Mouse (Mus musculus): Measurements from ENCODE around the gene Ttf1. TPM values are rescaled to one million over a fixed set of nuclear protein-coding genes. Genes with fewer than 3 reads are reported as not detected.

Ttf1 gene
- total RNA-seq, 2 experiments from 2014 or later = 4.8 to 5.0 TPM

DNA sequence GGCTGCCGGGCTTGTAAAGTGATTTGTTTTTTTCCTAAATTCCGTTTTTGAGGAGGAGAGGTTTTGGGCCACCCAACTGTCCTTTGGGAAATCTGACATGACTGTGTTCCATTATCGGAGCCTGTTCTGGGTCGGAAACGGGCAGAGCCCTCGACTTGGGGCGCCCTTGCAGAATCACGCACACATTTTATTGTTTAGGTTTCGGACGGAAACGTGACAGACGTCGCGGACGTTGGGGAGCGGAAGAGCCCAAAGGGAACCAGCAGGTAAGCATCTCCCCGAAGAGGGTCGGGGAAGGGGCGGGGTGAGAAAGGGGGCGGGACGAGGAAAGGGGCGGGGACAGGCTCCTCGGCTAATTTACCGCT, 64.5 kb downstream of the Ttf1 start:
- DNase-seq (ENCODE audit: low spot score) = no peak

GRCm38 (mm10) chr2:29124936-29125701, 65.1 kb downstream of the Ttf1 start:
- peak; percentile 99 for DNase-seq (ENCODE audit: low spot score)

DNA sequence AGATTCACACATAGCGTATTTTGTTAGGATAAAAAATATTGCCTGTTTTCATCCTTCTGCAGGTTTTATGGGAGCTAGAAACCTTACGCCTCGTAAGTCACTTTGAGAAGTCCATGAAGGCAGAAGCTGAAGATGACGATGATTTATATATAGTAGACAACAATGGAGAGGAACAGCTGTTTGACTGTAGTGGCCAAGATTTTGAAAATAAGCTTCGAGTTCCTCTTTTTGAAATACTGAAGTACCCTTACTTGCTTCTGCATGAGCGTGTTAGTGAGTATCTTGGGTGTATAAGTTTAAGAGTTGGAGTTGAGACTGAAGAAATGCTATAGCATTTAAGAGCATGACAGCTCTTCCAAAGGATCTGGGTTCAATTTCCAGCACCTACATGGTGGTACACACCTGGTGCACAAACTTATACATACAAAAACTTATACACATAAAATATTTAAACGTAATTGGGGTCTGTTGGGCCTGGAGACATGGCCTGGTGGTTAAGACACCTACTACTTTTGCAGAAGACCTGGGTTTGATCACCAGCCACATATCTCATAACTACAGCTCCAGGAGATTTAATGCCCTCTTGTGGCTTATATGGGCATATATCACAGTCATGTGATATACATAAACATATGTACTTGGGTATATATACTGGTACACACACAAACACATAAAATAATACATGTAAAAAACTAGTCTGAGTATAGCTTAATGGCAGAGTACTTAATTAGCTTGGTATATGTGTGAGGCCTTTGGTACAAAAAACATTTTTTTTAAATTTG, 70.2 kb downstream of the Ttf1 start:
- DNase-seq (ENCODE audit: low spot score) = no peak

DNA sequence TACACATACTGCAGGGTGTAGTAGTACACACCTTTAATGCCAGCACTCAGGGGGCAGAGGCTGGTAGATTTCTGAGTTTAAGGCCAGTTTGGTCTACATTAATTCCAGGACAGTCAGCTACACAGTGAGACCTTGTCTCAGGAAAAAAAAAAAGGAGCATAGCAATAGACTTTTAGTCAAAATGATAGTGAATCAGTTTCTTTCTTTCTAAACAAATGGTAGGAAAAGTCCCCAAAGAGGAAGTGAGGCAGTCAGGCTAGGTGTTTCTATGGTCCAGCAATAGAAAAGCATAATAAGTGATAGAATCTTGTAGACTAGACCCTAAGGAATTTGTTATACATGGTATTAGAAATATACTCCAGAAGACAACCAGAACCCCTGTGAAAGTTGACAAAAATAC, 75.1 kb downstream of the Ttf1 start:
- no peak for DNase-seq (ENCODE audit: low spot score)

Other genes with a start within 250 kb of the Ttf1 start
- 10 to 100 TPM; 12.7 to 13.1 TPM for gene Gtf3c4, start 219.9 kb upstream of the Ttf1 start, total RNA-seq (2021)
- gene Ddx31, start 219.9 kb upstream of the Ttf1 start, total RNA-seq (2021) = 1 to 10 TPM; 4.5 to 5.2 TPM
- gene Barhl1, start 143.6 kb upstream of the Ttf1 start, total RNA-seq (2021) = not detected
- gene Cfap77, start 5.2 kb upstream of the Ttf1 start, total RNA-seq (2021) = not detected
- 10 to 100 TPM; 31.9 to 33.4 TPM for gene Setx, start 63.9 kb downstream of the Ttf1 start, total RNA-seq (2021)
- gene Ntng2, start 192.7 kb downstream of the Ttf1 start, total RNA-seq (2021) = 10 to 100 TPM; 22.3 to 31.2 TPM